Mouse (Mus musculus) ES-E14 (cell line): ENCODE measurements around the gene Sar1b. TPM values are rescaled to one million over a fixed set of nuclear protein-coding genes. Genes with fewer than 3 reads are reported as not detected.
A peak's percentile ranks its signal among the peaks of the same experiment; 100 is the strongest.

Source experiments
- DNase-seq: peaks from one replicate; pipeline ENCODE4 v3.0.0-alpha.2; 2013; ENCODE audit warnings: low read depth, low spot score
- H3K27ac ChIP-seq: 2 replicates; pipeline ENCODE4 v1.5.1; 2012; ENCODE audit warnings: low read depth, mild to moderate bottlenecking, low read length, moderate library complexity, mixed read lengths; ENCODE audit not compliant: poor library complexity, insufficient read depth, severe bottlenecking
- H3K36me3 ChIP-seq: 2 replicates; pipeline ENCODE4 v1.6.1; 2012; ENCODE audit warnings: mild to moderate bottlenecking, low read length, moderate library complexity, mixed read lengths; ENCODE audit not compliant: control insufficient read depth, poor library complexity, insufficient read depth, severe bottlenecking
- H3K4me1 ChIP-seq, 2 experiments: fragments of 150-350 bp in 1 of 2; sonication (generic) in 1 of 2; 2 replicates each; pipeline ENCODE4 v1.6.1; 2012; ENCODE audit warnings: low read length in 2 of 2, mild to moderate bottlenecking in 1 of 2, mixed read lengths in 1 of 2; ENCODE audit not compliant: control insufficient read depth in 2 of 2, insufficient read depth in 2 of 2, poor library complexity in 1 of 2
- H3K4me3 ChIP-seq, 2 experiments: fragments of 150-350 bp in 1 of 2; sonication (generic) in 1 of 2; 2 replicates each; pipeline ENCODE4 v1.5.1; 2012; ENCODE audit warnings: low read length in 2 of 2, low read depth in 1 of 2, mild to moderate bottlenecking in 1 of 2, mixed read lengths in 1 of 2; ENCODE audit not compliant: insufficient read depth in 1 of 2, poor library complexity in 1 of 2, severe bottlenecking in 1 of 2
- H3K9ac ChIP-seq: 2 replicates; pipeline ENCODE4 v1.6.1; 2012; ENCODE audit warnings: low read depth, mild to moderate bottlenecking, low read length, mixed read lengths; ENCODE audit not compliant: poor library complexity, insufficient read depth, severe bottlenecking
- H3K9me3 ChIP-seq: fragments of 150-350 bp; sonication (generic); 2 replicates; pipeline ENCODE4 v1.6.1; 2012; ENCODE audit warnings: low read depth, mild to moderate bottlenecking, low read length; ENCODE audit not compliant: control insufficient read depth, insufficient read depth
- CHD2 ChIP-seq: IDR thresholded peaks from 2 replicates; pipeline ENCODE4 v1.6.1; 2014; ENCODE audit warnings: mild to moderate bottlenecking, low read depth, low read length, inconsistent platforms
- HCFC1 ChIP-seq: IDR thresholded peaks from 2 replicates; pipeline ENCODE4 v1.6.1; 2012; ENCODE audit warnings: low read length, inconsistent platforms, borderline replicate concordance; ENCODE audit not compliant: insufficient read depth
- MAFK ChIP-seq: IDR thresholded peaks from 2 replicates; pipeline ENCODE4 v1.6.1; 2014; ENCODE audit warnings: mild to moderate bottlenecking, low read depth, low read length, inconsistent platforms; ENCODE audit not compliant: insufficient read depth
- ZC3H11A ChIP-seq: IDR thresholded peaks from 2 replicates; pipeline ENCODE4 v1.6.1; 2012; ENCODE audit warnings: low read depth, mild to moderate bottlenecking, inconsistent platforms, low read length, borderline replicate concordance
- ZNF384 ChIP-seq: IDR thresholded peaks from 2 replicates; pipeline ENCODE4 v1.6.1; 2012; ENCODE audit warnings: low read depth, low read length, inconsistent platforms
- in situ Hi-C, 2 experiments: fragments of 600-800 bp; cut with MboI; formaldehyde crosslinking; loops; one replicate each; pipeline ENCODE4 v1.15.1; 2025; ENCODE audit warnings: low sequenced_read_pairs in 2 of 2, inconsistent platforms in 1 of 2; ENCODE audit not compliant: unreplicated experiment in 2 of 2
- total RNA-seq: library from RNA; depleted of rRNA; stranded (reverse); fragments of 300-350 nt; gene quantifications from 2 replicates; pipeline ENCODE4 v1.2.3, GENCODE M21; 2012

Sar1b gene
- total RNA-seq, 1 experiment, result 86.1 TPM

DNA sequence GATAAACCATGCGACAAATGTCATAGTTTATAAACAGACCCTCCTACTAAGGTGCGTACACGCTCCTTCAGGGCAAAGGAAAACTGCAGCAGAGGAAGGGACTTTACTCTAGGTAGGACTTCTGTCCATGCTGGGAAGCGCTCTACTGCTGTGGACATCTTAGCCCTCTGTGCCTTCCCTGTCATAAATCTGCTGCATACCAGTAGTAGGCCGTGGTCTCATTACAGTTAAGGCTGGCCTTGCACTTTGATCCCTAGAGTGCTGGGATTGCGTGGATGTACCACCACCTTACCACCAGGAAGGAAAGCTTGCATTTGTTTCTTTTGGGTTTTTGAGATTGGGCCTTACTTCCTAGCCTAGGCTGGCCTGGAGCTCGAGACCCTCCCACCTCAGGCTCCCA is 27.2 kb downstream of the Sar1b start:
- TF ChIP-seq CHD2 (no peak), ZNF384 (no peak), ZC3H11A (no peak), HCFC1 (no peak)
- no peaks in the 10 kb centered on the region; a peak in 1 of 4 replicates for H3K4me1 ChIP-seq
- H3K27ac ChIP-seq, result no peak overlapping the region
- DNase-seq, result no peak
- H3K36me3 ChIP-seq, result peaks cover 9% of the 10 kb centered on the region
- H3K4me3 ChIP-seq, result no peak overlapping the region
- in situ Hi-C loops, result no loop called here
- no peak overlapping the region for H3K9ac ChIP-seq
- H3K9me3 ChIP-seq, result no peaks in the 10 kb centered on the region

DNA sequence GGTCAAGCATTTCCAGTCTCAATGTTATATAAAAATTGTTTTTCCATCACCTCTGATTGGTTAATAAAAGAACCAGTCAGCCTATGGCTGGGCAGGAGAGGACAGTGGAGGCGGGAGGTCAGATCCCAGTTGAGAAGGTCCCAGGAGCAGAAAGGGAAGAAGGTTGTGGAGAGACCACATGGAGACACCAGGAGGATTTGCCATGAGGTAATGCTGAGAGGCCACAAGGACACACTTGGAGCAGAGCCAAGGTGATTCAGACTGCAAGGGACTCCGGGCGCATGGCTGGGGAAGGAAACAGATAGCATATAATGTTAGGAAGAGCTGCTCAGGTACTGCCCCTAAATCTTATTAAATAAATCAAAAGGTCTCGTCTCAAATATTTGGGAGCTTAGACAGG is 32.8 kb downstream of the Sar1b start:
- in situ Hi-C loops, result no loop called here
- Histone ChIP-seq H3K4me3 (no peak overlapping the region), H3K36me3 (peaks cover 3% of the 10 kb centered on the region), H3K4me1 (peaks cover 0 to 2% of the 10 kb centered on the region in 2 experiments; a peak in 1 of 4 replicates), H3K9ac (no peak overlapping the region), H3K27ac (no peak overlapping the region), H3K9me3 (no peaks in the 10 kb centered on the region)
- TF ChIP-seq ZNF384, result no peak
- DNase-seq, result no peak

DNA sequence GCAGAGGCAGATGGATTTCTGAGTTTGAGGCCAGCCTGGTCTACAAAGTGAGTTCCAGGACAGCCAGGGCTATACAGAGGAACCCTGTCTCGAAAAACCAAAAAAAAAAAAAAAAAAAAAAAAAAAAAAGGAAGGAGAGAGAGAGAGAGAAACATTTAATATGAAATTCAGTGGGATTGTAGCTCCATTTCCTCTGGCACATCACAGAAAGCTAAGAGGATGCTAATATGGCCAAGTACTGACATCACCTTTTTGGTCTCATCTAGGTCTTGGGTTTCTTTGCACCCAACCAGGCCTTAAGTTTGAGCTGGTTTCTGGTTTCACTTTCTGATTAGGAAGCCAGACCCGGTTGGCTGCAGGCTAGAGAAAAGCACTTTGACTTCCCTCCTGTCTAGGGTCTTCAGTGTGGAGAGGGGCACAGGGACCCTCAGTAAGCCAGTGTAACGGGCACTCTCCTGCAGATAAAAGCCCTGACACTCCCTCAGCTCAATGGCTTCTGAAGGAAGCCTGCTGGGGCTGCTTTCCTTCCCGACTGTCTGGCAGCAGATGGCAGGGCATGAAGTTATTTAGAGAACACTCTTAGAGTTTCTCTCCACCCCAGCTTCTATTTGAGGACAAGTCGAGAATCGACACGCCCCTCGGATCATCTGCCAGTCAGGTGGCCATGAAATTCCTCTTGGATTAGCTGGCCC is 37.3 kb downstream of the Sar1b start:
- no peak overlapping the region for H3K4me3 ChIP-seq
- in situ Hi-C loops, result no loop called here
- no peak for TF ChIP-seq CHD2
- peak; percentile 45; the same call in 1 of the 2 replicates for TF ChIP-seq ZNF384
- H3K4me1 ChIP-seq, result peaks cover 0 to 2% of the 10 kb centered on the region in 2 experiments; a peak in 1 of 4 replicates
- no peak overlapping the region; the same call in 1 of the 2 replicates for H3K9ac ChIP-seq
- H3K9me3 ChIP-seq, result no peaks in the 10 kb centered on the region
- no peak overlapping the region for H3K27ac ChIP-seq
- H3K36me3 ChIP-seq, result no peaks in the 10 kb centered on the region
- no peak for DNase-seq

DNA sequence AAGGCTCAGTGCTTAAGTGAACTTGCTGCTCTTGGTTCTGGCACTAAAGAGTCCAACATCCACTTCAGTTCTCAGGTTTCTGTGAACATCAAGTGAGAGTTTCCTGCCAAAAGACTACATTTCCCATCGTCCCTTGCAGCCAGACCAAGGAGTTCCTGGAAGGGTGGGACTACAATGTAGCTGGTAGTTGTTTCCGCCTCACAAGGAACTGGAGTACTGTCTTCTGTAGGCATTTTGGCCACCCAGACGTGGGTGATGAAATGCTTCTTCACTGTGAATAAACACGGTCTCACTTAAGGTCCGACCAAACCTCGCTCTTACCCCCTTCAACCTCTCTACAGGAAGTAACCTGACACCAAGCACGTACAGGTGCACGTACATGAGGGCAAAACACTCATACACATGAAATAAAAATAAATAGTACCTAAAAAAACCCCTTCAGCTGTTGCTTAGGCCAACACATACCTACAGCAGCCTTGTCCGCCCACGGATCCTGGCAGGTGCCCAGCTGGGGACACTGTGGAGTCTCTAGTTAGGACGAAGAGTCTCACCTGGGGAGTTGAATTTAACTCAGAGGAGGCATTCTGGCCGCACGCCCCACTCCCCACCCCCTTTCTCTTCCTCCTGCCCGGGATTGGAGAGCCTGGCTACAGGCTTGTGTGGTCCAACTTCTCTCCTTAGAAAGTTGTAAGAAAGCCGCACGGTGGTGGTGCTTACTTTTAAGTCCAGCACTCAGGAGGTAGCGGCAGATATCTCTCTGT is 41.9 kb downstream of the Sar1b start:
- in situ Hi-C loops, result no loop called here
- peak; percentile 96 for TF ChIP-seq HCFC1
- peak; percentile 54; the same call in 1 of the 2 replicates for TF ChIP-seq ZNF384
- no peak for TF ChIP-seq MAFK
- TF ChIP-seq CHD2, result no peak
- no peak for TF ChIP-seq ZC3H11A

More for the DNA sequence above, 41.9 kb downstream of the Sar1b start:
- peak overlapping the region; percentile 39 to 78 for H3K4me3 ChIP-seq
- DNase-seq, result peak; percentile 74
- peak overlapping the region; percentile 41; the same call in 1 of the 2 replicates for H3K27ac ChIP-seq
- H3K36me3 ChIP-seq, result no peaks in the 10 kb centered on the region
- peaks cover 0 to 8% of the 10 kb centered on the region in 2 experiments; a peak in 1 of 4 replicates for H3K4me1 ChIP-seq
- no peaks in the 10 kb centered on the region for H3K9me3 ChIP-seq
- H3K9ac ChIP-seq, result peak overlapping the region; percentile 22; the same call in 1 of the 2 replicates
